Mouse (Mus musculus) frontal cortex, adult (tissue): ENCODE results near the gene Dusp22.
A peak's percentile ranks its signal among the peaks of the same experiment; 100 is the strongest.

Experiments used
- ATAC-seq: cut with Nextera tagmentation; 2 replicates; pipeline ENCODE4 v1.9.2; 2017; ENCODE audit warnings: mild to moderate bottlenecking, moderate library complexity, mixed read lengths; ENCODE audit not compliant: low TSS enrichment

Dusp22 gene

DNA sequence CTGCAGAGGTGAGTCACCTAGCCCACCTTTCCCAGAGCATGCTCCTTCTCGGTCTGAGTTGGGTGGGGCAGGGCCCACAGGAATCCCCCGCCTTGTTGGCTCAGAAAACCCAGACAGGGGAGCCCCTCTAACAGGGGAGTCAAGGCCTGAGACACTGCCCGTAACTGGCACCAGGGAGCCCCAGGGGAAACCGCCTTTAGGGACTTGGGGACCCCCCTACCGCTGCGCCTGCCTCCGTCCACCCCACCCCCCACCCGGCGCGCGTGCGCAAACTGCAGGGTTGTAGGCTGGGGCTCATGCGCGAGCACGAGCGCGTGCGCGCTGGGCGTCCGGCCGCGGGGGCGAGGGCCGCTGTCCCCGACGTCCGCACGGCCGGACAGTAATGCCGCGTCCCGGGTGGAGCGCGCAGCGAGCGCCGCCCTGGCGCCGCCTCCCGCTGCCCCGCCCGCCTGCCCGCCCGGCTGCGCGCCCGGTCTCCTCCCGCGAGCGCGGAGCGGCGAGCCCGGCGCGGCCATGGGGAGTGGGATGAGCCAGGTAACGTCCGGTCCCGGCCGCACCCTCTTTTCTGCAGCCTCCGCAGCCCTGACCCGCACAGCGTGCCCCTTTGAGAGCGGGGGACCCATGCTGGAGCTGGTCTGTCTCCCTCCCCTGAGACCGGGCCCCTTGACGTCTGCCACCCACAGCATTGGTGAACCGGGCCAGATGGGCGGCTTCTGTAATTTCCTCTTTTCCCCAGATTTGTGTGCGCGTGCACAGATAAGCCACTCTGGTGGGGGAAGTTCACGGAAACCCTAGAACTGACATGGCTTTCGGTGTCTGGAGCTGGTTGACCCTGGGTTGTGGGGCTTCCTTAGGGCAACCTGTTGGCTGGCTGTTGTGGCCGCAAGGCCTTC, at the start of gene Dusp22:
TSS of gene Dusp22 (plus strand) at position 387 of the 893 bp plus-strand sequence.
- peak; percentile 85 for ATAC-seq

DNA sequence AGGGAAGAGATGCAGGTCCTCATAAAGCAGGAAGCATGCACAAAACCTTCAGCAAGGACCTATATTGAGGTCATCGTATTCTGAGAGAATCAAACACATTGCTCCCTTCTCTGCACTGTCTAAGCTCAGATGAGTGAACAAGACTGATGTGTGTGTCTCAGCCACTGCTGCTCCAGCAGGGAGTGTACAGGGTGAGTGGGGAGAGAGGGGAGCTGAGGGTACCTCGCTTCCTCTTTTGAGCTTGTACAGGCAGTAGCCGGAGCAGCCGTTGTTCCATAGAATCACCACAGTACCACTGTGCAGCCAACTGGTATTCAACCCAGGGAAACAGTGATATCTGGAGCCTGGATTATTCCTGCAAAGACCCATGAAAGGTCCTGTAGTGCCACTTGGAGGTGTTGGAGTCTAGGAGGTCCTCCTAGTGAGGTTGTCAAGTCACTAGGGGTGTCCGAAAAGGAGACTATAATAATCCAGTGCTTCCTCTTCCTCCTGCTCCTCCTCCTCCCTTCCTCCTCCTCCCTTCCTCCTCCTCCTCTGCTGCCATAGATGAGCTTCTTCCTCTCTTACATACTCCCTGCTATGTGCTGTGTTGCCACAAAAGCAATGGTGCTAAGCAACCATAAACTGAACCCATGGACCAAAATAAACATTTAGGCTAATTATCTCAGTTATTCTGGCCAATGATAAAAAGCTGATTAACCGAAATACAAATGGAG, 47.6 kb upstream of the Dusp22 start:
- no peak for ATAC-seq

DNA sequence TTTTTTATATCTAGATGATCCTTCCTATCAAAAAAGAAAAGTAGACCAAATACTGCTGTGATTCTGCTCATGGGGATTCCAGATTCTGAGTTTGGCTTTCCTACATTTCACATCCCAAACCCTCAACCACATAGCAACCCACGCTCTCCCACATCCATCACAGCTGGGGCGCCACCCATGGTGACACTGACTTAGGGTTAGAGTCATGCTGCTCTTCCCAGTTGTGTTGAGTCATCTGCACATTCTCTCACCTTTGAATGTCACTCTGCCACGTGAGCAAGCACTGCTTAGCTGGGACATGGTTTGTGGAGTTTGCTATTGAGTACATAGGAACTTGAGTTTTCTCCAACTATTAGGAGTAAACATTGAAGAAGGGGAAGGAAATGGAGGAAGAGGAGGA, 40.1 kb upstream of the Dusp22 start:
- ATAC-seq, result no peak

DNA sequence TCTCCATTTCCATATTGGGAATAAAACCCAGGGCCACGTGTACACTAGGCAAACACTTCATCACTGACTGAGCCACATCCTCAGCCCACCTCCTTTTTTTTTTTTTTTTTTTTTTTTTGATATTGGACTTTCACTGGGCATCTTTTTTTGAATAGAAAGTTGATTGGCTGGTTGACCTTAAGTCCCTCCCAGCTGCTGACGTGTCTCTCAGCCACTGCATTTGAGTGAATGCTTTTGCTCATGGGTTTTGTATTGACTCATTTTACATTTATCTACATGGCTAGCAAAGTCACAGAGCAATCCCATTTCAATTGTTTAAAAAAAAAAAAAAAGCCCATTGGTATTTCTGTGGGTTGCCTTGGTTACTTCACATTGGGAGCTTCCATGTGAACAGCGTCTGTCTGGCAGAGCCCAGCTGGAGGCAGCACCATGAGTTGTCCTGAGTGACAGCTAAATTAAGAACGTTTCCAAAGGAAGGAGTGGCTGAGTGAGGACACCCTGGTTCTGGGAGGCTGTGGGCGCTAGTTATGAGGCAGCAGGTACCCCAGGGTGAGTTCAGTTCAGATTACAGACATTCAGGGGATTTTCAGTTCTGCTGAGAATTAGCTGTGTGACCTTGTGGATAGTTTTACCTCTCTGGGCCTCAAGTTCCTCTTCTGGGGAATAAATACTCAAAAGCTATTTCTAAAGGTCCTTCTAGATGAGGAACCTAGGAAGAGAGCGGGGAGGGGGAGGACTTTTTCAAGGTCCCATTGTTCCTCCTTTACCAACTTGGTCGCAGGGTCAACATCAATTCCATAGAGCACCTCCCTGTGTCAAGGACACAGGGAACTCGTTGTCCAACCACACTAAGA, 31.4 kb upstream of the Dusp22 start:
- peak; percentile 94 for ATAC-seq

DNA sequence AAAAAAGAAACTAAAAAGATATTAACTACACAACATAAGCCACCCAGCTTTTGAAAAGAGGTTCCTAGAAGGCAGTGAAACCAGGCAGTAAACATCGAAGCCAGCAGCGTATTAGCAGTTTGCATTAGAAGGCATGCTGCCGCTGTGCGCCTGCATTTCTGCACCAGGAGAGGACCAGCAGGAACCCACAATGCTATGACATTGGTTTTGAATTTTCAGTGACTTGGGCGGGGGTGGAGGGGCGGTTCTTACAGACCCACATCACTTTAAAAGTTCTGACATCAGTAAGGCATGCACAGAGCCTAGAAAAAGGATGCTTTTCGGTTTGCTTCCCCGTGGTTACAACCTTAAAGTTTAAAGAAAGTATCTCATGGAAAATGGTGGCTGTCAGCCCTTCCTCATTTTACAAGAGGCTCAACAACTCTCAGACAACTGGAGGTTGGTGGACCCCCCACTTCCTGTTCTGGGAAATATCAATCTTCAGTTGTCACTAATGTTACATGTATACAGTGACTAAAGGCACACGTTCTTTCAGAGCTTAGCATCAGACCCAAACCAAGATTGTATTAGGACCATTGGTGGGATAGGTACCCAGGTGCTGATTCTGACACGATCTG, 29.9 kb upstream of the Dusp22 start:
- ATAC-seq, result no peak

DNA sequence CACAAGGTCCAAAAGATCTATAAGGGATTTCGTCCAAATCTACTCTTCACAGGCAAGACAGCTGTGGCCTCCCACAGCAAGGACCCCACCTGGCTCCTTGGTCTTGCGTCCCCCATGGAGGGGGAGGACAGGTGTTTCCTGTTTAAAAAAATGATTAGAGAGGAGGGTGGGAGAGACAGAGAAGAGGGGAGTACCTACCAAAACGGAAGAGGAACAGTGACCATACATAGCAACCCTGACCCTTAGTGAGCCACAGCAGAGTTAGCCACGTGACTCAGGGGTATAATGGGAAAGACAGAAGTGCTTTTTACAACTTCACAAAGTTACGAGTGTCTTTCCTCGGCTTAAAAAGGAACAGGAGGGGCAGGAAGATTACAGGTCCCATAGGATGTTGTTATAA, 26.8 kb upstream of the Dusp22 start:
- no peak for ATAC-seq

DNA sequence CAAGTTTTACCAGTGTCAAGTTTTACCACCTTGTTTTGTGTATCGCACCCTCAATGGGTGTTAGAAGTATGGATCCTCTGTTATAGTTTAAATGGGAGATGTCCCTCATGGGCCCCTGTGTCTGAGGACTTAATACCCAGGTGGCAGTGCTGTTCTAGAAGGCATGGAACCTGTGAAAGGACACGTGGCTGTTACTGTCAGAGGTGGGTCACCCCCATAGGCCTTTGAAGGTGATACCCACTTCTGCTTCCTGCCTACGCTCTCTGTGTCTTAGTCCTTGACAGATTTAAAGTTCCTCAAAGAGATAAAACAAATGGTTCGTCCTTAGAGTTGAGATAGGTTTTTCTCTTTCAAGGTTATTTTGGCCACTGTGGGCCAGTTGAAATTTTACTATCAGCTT, 23.3 kb upstream of the Dusp22 start:
- no peak for ATAC-seq

DNA sequence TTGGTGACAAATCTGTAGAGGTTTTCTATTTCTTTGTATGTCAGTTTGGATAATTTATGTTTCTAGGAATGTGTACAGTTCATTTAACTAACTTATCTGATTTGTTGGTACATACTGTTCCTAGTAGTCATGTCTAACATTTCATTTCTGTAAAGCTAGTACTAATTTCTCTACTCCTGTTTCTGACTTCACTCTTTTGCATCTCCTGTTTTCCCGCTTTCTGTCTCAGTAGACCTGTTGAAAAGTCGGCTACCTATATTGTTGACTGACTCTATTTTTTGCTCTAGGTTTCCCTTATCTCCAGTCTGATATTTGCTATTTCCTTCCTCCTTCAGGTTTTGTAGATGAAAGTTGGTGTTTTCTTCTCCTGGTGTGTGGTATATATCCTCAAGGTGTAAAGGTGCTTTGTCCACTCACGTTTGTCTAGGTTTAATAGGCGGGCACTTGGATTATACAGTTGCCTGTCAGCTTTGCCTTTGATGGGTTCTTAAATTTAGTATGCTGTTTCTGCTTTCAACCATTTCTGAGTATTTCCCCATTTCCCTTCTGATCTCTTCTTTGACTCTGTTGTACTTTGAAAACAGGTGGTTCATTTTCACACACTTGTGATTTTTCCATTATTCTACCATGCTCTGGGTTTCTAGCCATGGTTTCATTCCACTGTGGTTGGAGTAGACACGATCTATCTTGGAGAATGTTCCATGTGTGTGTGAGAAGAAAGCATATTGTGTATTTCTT, 21.3 kb upstream of the Dusp22 start:
- no peak for ATAC-seq

DNA sequence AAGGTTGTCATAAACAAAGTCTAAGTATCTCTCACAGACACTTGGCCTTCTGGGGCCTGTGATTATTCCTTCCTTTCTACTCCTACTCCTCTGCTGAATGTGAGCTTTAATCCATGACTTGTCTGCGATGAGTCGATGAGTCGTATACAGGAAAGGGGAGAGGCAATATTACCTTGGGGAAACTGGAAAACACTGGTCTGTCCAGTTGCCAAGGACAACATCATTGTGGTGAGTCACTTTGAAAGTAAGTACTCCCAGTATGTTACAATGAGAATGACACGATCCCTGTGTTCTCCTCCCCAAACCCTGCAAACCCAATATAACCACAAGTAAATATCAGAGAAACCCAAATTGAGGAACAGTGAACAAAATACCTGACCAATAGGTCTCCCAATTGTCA, 17.7 kb upstream of the Dusp22 start:
- no peak for ATAC-seq

DNA sequence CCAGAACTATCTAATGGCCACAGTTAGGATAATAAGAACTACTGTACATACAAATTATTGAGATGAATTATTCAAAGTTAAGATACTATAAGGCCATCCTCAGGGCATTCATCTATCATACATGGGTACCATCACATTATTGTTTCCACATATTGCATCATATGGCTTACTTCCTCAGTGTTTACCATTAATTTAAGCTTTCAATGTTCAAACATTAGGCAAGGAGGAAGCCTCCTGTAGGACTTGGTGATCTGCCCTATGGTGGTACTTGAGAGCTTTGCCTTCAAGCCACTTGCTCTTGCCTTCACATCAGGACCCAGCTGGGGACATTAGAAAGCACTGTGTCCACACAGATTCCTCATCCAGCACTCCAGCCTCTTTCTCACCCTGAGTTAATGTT, 11.3 kb upstream of the Dusp22 start:
- no peak for ATAC-seq

DNA sequence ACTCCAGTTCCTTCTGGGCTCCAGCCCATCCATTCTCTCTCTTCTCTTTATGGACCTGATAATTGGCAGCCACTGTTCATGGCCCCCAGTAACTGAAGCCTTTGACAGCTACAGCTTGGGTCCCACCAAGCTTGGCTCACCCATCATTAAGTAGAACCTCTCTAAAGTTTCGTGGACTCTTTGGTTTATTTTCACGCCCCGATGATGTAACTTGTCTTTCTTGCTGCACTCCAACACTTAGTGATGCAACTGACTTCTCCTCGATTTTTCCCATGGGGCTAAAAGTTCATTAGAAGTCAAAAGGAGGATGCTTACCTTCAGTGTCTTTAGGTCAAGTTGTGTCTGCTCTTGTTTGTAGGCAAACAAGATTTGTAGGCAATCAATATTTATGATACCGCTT, 10.6 kb upstream of the Dusp22 start:
- no peak for ATAC-seq

DNA sequence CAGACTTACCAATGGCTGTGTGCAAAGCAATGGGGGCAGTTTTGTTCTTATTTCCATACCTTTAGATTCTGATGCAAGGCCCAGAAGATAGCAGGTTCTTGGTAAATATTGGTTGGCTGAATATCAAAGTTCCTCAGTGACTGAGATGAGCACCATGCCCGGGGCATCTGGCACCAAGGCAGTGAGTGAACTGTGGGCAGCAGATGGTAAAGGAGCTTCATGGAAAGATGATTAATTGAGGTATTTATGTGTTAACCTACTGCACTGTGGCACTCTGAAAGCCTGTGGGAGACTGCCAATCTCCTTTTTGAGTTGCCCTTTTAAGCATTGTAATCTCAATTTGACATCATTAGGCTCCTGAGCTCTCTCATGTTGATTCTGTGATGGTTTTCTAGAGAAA, 9.1 kb upstream of the Dusp22 start:
- ATAC-seq, result no peak

DNA sequence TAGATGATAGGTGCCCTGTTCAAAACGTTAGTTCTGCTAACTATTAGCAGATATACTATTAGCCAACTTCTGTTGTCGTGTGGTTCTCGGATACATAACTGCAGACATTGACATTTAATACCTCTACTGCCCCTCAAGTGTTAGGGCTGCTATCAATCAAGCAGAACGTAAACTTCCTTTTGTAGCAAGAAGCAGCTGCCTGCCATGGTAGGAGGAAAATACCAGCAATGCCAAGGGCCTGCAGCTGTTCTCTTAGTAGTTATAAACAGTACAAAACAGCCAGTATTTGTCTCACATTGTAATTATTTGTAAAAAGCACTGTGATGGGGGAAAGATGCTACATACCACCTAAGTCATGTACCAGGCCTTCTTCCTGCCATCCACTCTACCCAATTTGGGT, 6.7 kb upstream of the Dusp22 start:
- no peak for ATAC-seq

DNA sequence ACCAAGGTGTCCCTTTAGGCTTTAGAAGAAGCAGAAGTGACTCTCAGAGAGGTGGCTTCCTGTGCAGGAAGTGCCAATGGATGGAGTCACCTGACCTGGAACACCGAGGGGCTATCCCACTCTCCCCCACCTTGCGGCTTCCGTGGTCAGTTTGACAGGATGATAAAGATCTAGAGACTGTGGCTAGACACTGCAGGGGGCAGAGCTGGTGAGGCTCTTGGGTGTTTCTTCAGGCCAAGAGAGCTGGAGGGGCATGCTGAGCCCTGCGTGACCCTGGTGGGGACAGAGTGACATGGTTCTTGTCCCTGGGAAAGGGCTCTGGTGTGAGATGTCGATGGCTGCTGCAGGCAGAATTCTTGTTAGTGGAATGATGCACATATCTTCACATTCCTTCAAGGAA, 5.3 kb upstream of the Dusp22 start:
- ATAC-seq, result no peak

DNA sequence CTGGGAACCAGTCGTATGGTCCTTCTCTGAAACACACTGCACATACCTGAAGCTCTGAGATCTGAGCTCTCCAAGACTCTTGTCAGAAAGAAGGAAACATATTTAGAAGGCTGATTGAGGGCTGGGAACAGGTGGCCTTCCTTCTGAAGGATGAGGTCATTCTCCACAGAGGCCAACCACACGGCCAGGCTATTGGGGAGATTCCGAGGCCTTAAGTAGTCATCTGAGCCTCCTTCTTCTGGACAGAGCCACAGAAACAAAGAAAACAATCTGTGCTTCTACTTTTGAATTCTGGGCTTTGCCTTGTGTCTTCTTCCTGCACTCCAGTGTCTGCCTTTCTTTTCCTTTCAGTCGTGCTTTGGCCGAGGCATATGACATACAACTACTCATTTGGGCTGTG, 2.9 kb upstream of the Dusp22 start:
- no peak for ATAC-seq

DNA sequence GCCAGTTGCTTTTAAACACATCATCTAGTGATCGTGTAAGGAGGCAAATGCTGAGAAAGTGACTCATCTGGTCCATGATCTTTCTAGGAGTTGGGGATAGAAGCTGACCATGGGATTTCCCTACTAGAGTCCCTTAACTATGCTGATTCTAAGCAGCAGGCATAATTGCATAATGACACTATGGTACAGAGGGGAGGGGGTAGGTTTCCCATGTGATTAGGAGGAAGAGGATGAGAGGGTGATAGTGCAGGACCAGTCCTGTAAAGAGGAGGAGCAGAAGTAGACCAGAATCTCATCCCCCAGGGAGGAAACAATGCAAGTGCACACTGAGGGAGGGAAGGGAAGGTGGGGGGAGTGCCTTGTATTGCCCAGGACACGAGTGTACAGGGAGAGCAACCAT, 2.0 kb upstream of the Dusp22 start:
- ATAC-seq, result no peak

DNA sequence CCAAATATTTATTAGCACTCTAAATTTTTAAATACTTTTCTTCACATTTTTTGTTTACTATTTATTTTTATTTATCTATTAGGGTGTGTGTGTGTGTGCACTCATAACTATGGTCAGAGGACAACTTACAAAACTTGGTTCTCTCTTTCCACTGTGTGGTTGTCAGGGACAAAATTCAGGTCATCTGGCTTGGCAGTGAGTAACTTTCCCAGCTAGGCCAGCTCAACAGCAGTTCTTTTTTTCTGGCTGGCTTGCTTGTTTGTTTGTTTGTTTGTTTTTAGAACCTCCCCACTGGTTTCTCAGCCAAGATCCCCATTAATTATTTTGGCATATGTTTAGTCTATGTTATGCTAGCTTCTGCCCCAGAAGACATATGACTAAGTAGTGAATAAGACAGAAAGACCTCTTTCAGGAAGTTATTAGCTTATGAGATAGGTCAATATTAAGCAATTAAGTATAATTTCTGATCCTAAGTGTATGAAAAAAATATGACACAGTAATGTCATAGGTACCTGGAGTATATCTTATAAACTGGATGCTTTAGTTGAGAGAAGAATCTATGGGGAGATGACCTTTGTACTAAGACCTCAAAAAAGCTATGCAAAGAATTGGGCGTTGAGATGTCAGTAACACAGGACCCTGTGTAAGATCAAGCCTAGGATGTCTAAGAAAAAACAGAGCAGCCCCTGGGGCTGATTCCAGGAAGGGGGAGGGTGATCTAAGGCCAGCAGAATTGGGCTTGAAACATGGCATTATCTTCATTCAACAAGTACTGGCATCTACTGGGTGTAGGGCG, 1.4 kb upstream of the Dusp22 start:
- no peak for ATAC-seq

DNA sequence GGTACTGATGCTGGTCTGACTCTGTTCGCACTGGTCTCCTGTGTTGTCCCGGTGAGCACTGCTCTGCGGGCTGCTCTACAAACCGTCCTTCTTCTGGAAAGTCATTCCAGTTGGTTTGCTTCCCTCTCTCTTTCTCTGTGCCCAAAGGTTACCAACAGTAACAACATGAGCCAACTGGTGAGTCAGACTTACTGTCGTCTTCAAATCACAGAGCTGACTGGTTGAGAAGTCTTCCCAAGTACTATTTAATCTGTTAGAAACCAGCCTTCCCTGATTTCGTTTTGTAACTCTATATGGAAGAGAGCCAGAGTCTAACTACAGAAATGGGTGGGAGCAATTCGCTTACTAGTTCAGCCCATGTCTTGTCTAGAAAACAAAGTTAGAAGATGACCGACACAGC, 5.5 kb downstream of the Dusp22 start:
- ATAC-seq, result peak; percentile 50

DNA sequence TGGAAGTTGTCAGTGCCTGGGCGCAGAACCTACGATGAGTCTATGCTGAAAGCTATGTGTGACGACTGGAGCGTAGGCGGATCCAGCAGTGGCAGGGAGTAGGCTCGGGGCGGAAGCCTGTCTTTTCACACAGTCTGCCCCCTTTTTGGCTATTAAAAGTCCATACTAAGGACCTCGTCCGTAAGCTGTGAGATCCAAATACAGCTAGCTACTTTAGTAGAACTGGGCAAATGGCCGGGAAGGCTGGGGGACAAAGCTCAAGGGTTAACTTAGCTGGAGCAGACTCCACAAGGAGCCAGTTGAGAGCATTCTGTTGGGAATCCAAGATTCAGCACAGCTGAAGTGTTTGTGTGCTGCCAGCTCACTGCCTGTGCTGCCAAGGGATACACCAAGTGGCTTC, 6.7 kb downstream of the Dusp22 start:
- ATAC-seq, result peak; percentile 74

DNA sequence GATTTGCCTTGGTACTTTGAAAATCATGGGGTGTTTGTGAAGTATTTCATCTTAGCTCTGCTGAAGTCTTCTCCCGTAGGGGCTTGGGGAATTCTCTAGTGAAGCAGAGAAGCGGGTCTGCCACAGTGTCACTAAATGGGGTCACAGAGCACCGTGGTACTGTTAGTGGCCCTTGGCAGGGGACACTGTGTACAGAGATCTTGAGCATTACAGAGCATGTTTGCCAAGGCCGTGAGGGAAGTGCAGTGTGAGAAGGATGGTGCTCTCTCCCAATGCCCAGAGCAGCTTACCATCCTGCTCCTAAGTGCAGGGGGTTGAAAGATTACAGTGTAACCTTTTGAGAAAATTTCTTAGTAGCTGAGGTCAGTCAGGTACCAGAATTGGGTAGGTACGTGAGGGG, 8.5 kb downstream of the Dusp22 start:
- no peak for ATAC-seq
